Mouse (Mus musculus) forebrain, embryonic 10.5 days (tissue): Measurements from ENCODE around the gene Ston2. TPM values are rescaled to one million over a fixed set of nuclear protein-coding genes. Genes with fewer than 3 reads are reported as not detected.

Source experiments
- DNase-seq: peaks from one replicate; pipeline ENCODE4 v3.0.0-alpha.2; 2017; ENCODE audit warnings: low spot score; ENCODE audit errors: extremely low spot score
- H3K27ac ChIP-seq: fragments of 300-500 bp; sonication (generic); 2 replicates; pipeline ENCODE4 v1.5.1; 2016; ENCODE audit warnings: mild to moderate bottlenecking
- H3K27me3 ChIP-seq: fragments of 300-500 bp; sonication (generic); 2 replicates; pipeline ENCODE4 v1.6.1; 2016; ENCODE audit warnings: mild to moderate bottlenecking; ENCODE audit not compliant: poor library complexity, severe bottlenecking
- H3K36me3 ChIP-seq: fragments of 300-500 bp; sonication (generic); replicated peaks from 2 replicates; pipeline ENCODE4 v1.6.1; 2016; ENCODE audit warnings: mild to moderate bottlenecking, moderate library complexity
- H3K4me1 ChIP-seq: fragments of 300-500 bp; sonication (generic); 2 replicates; pipeline ENCODE4 v1.6.1; 2016
- H3K4me3 ChIP-seq: fragments of 300-500 bp; sonication (generic); 2 replicates; pipeline ENCODE4 v1.5.1; 2016; ENCODE audit warnings: mild to moderate bottlenecking, moderate library complexity
- H3K9me3 ChIP-seq: fragments of 300-500 bp; sonication (generic); 2 replicates; pipeline ENCODE4 v1.6.1; 2016; ENCODE audit warnings: mild to moderate bottlenecking, moderate library complexity
- WGBS: fragments of 180-500 bp; shearing (Covaris S2); methylation state at CpG from one replicate; pipeline ENCODE4 v1.1.7; 2016; 5-methylcytosine and 5-hydroxymethylcytosine counted together
- polyA plus RNA-seq: library from polyadenylated mRNA; unstranded; fragments of >200 nt; fragmentation: Nextera tagmentation; extraction: Ambion mirVana; gene quantifications from 2 replicates; pipeline ENCODE4 v1.2.1, GENCODE M21; 2016

Gene Ston2
- polyA plus RNA-seq, 1 experiment from 2014 or later: 11.5 TPM

DNA sequence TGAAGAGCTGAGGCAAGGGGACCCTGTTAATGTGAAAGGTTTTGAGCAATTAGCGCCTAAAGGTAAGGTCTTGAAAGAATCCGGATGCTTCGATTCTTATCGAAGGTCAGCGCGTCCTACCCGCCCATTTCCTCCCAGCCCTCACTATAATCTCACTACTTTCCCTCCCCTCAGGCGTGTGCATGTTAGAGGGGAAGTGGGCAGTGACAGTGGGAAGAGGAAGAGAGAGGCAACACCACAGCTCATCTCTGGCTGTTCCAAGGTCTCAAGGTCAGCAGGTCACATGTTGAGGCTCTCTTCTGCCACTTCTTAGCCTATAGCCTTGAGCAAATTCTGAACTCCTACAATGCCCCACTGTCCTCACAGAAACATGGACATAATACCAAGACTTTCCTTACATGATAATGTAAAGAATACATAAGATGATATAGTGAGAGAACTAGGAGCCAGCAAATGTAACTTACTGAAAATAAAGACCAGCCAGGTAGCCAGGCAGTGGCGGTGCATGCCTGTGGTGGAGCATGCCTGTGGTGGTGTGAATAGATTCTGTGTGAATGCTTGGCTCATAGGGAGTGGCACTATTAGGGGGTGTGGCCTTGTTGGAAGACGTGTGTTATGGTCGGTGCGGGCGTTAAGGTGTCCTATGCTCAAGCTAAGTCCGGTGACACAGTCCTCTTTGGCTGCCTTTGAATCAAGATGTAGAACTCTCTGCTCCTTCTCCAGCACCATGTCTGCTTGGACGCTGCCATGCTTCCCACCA lies 51.8 kb downstream of the Ston2 start:
- Histone ChIP-seq H3K9me3 (no peaks in the 10 kb centered on the region), H3K27ac (no peak overlapping the region), H3K36me3 (peaks cover 69% of the 10 kb centered on the region), H3K27me3 (no peaks in the 10 kb centered on the region), H3K4me1 (peaks cover 13% of the 10 kb centered on the region), H3K4me3 (no peak overlapping the region)
- no peak for DNase-seq
- WGBS: 91% methylated on average over 15 of the region's 15 CpGs

DNA sequence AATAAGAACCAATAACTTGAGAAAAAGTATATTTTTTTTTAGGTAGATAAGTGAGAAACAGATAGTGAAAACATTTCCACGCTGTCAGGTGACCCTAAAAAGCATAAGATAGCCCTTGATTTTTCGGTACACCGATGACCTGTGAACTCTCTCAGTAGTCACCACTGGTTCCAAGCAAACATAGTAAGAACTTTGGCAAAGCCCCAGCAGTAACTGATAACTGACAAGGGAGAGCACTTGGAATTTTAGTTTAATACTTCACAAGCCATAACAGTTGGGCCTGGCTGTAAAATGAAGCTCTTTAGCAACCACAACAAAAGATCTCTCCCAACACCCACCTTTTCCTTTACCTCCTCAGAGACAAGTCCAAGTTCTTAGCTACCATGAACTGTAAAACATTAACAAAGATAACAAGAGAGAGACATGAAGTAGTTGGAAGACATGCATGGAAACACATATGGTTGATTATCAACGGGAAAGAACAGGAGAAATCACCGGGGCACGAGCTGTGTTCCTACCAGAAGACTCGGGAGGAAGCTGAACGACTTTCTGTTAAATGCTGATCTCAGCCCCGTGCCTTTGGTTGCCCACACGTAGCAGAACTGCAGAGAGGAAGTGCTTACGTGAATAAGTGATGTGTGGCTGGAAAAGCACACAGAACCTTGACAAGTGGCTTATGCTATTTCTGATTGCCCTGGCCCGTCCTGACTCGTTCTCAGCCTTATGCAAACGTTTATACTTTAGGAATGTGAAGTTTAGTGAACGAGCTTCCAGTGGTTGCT lies 53.8 kb downstream of the Ston2 start:
- Histone ChIP-seq H3K36me3 (peaks cover 55% of the 10 kb centered on the region), H3K27me3 (no peaks in the 10 kb centered on the region), H3K27ac (no peak overlapping the region), H3K9me3 (no peaks in the 10 kb centered on the region), H3K4me1 (peaks cover 19% of the 10 kb centered on the region), H3K4me3 (no peak overlapping the region)
- 91% methylated on average over 15 of the region's 15 CpGs for WGBS
- no peak for DNase-seq

DNA sequence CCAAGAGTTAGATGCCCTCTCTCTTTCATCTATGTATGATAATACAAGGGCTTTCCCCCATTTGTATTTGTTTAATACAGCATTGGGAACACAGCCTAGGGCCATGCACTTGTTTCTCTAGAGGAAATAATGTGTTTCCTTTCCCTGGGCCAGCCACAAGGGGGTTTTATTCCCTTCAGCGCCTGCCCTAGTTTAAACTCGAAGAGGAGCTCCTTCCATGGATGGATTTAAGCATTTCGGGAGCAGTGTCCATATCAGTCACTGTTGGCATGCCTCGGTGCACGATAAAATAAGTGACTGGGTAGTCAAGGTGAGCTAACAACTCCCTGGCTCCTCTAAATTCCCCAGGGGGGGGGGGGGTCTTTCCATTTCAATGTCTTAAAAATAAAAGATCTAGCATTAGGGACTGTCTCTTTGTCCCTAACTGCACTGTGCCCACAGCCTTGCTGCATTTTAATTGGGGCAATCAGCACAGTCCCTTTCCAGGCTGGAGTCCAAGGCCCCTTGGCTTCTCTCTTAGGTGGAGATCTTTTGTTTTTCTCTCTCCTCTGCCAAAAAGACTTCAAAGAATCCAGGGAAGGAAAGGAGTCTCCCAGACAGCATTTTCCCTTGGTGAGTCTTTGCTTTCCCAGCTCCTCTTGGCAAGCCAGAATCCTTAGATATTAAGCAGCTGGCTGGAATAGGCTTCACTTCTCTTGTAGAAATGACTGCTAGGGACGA lies 55.3 kb downstream of the Ston2 start:
- WGBS: 73% methylated on average over 6 of the region's 6 CpGs
- Histone ChIP-seq H3K4me3 (no peak overlapping the region), H3K27ac (no peak overlapping the region; the same call in 1 of the 2 replicates), H3K4me1 (peaks cover 19% of the 10 kb centered on the region), H3K36me3 (peaks cover 43% of the 10 kb centered on the region), H3K27me3 (no peaks in the 10 kb centered on the region), H3K9me3 (no peaks in the 10 kb centered on the region)
- no peak for DNase-seq

DNA sequence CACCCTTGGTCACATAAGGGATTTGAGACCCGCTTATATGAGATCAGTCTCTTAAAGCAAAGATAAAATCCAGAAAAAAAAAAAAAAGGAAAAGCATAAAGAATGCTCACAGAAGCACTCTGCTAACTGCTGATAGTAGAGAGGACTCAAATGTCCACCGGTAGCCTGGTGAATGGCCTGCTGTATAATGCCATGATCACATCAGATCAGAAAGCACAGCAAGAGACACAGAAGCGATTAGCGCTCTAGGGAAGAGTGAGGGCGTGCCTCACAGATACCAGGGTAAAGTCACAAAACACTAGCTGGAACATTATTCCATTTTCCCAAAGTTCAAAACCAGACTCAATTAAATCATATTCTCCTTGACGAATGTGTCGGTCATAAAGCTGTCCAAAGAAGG lies 62.0 kb downstream of the Ston2 start:
- no peaks in the 10 kb centered on the region for H3K27me3 ChIP-seq
- peaks cover 3% of the 10 kb centered on the region for H3K36me3 ChIP-seq
- H3K27ac ChIP-seq: no peak overlapping the region
- no peak overlapping the region for H3K4me3 ChIP-seq
- no peaks in the 10 kb centered on the region for H3K9me3 ChIP-seq
- DNase-seq: no peak
- WGBS: 89% methylated on average over 7 of the region's 7 CpGs
- peaks cover 12% of the 10 kb centered on the region for H3K4me1 ChIP-seq

DNA sequence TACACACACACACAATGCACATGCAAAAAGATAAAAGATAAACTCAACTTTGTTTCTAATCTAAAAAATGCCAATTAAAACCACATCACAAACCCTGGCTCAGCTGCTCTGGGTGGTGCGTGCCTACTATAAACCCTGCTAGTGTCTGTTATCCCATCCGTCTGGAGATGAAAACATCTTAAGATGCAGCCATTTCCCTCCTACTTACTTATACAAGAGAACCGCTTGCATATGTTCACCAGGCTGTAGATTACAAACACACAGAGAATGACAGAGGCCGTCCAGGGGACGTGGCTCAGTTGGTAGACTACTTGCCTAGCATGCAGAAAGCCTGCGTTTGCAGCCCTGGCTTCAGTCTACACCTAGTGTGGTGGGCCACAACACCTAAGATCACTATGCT lies 64.3 kb downstream of the Ston2 start:
- 92% methylated on average over 6 of the region's 6 CpGs for WGBS
- no peak overlapping the region for H3K4me3 ChIP-seq
- no peaks in the 10 kb centered on the region for H3K27me3 ChIP-seq
- DNase-seq: no peak
- H3K4me1 ChIP-seq: peaks cover 9% of the 10 kb centered on the region; the same call in 1 of the 2 replicates
- H3K9me3 ChIP-seq: no peaks in the 10 kb centered on the region
- H3K27ac ChIP-seq: no peak overlapping the region
- H3K36me3 ChIP-seq: no peaks in the 10 kb centered on the region; the same call in 1 of the 2 replicates

DNA sequence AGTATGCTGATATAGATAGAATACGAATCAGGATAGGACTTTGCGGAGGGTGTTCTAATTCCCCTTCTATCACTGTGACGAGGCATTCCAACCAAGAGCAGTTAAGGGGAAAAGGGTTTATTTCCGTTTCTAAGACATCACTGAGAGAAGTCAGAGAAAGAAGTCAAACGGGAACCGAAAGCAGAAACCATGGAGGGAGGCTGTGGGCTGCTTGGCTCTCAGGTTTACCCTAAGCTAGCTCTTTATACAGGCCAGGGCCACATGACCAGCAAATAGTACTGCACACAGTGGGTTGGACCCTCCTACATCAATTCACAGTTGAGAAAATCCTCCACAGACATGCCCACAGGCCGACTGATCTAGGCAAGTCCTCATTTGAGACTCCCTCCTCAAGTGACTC lies 69.1 kb downstream of the Ston2 start:
- no peak overlapping the region for H3K4me3 ChIP-seq

DNA sequence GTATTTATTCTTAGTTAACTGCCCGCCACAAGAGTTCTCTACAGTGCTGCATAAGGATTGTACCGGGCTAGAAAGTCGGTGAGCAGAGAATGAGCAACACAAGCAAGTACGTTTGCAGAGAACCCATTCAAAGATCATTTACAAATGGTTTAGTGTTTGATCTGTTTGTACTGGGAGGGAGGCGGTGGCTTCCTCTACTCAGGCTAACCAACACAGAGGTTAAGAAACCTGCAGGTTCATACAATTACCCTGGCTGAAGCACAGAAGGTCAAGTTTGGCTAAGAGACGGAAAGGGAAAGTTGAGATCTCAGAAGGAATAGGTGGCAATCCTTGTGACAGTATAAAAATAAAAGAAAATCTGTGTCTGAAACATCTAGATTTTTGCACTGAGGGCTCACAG lies 72.5 kb downstream of the Ston2 start:
- H3K4me3 ChIP-seq: no peak overlapping the region
- H3K36me3 ChIP-seq: peaks cover 21% of the 10 kb centered on the region
- no peak for DNase-seq
- no peaks in the 10 kb centered on the region for H3K9me3 ChIP-seq
- no peak overlapping the region for H3K27ac ChIP-seq
- H3K4me1 ChIP-seq: no peaks in the 10 kb centered on the region; the same call in 1 of the 2 replicates
- H3K27me3 ChIP-seq: no peaks in the 10 kb centered on the region
- WGBS: 90% methylated on average over 6 of the region's 6 CpGs

More for the DNA sequence above, 69.1 kb downstream of the Ston2 start:
- H3K27me3 ChIP-seq: no peaks in the 10 kb centered on the region
- H3K27ac ChIP-seq: no peak overlapping the region
- H3K4me1 ChIP-seq: no peaks in the 10 kb centered on the region
- H3K9me3 ChIP-seq: no peaks in the 10 kb centered on the region
- peaks cover 4% of the 10 kb centered on the region; the same call in 1 of the 2 replicates for H3K36me3 ChIP-seq
- 83% methylated on average over 7 of the region's 7 CpGs for WGBS
- no peak for DNase-seq

DNA sequence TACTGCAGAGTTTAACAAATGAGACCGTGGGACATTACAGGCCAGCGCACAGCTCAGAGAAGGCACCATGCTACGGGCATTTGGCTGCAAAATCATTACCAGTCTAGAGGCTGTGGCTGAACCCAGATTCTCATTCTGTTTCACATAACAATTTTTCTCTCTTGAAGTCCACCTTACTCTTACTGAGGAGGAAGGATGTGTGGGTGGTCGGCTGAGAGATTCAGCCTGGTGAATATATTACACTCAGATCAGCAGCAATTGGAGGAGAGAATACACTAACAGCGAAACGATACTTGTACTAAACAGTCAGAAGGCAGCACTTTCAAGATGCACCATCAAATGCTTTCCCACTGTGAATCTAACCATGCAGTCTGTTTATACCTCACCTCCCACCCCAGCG lies 74.8 kb downstream of the Ston2 start:
- WGBS: 96% methylated on average over 7 of the region's 7 CpGs
- H3K27ac ChIP-seq: no peak overlapping the region
- H3K4me1 ChIP-seq: peaks cover 2% of the 10 kb centered on the region; the same call in 1 of the 2 replicates
- no peak overlapping the region for H3K4me3 ChIP-seq
- no peaks in the 10 kb centered on the region for H3K27me3 ChIP-seq
- DNase-seq: no peak
- peaks cover 21% of the 10 kb centered on the region for H3K36me3 ChIP-seq
- H3K9me3 ChIP-seq: no peaks in the 10 kb centered on the region

DNA sequence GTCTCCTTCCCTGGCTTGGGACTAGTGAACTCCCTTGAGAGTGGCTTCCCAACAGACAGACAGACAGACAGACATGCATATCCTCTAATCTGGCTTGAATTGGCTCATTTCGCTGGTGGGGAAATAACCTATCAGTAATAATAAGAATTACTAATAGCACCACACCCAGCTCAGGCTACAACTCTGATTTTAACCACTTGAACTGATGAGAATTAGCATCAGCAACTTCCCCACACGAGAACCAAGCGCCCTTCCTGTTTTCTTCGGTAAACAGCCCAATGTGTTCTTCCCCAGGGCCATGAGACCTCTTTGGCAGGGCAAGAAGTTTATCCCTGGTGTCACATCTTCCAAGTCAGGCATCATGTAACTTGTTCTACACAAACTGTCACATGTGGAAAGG lies 76.5 kb downstream of the Ston2 start:
- no peak for DNase-seq
- no peak overlapping the region for H3K27ac ChIP-seq
- H3K9me3 ChIP-seq: no peaks in the 10 kb centered on the region
- H3K36me3 ChIP-seq: peaks cover 21% of the 10 kb centered on the region
- 88% methylated on average over 4 of the region's 4 CpGs for WGBS
- peaks cover 4% of the 10 kb centered on the region; the same call in 1 of the 2 replicates for H3K4me1 ChIP-seq
- H3K4me3 ChIP-seq: no peak overlapping the region
- H3K27me3 ChIP-seq: no peaks in the 10 kb centered on the region

DNA sequence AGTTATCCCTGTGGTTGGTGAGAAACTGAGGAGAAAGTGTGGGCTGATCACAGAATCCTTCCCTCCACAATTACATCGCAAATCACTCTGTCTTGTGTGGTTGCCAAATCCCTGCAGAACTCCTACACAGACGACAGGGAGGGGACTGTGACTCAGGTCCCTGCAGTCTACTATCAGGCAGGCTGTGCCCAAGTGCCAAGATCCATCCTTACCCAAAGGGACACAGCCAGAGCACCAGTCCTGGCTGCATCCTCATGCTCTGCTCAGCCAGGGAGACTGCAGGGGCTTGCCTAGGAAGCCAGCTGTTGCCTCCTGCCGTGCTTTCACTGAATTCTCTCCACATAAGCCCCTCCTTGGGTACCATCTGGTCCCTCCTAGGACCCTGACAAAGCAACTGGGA lies 77.3 kb downstream of the Ston2 start:
- Histone ChIP-seq H3K4me1 (peaks cover 4% of the 10 kb centered on the region; the same call in 1 of the 2 replicates), H3K27ac (peak overlapping the region; percentile 32), H3K27me3 (no peaks in the 10 kb centered on the region), H3K9me3 (no peaks in the 10 kb centered on the region), H3K4me3 (no peak overlapping the region), H3K36me3 (peaks cover 28% of the 10 kb centered on the region)
- 39% methylated on average over 3 of the region's 3 CpGs for WGBS
- DNase-seq: no peak

DNA sequence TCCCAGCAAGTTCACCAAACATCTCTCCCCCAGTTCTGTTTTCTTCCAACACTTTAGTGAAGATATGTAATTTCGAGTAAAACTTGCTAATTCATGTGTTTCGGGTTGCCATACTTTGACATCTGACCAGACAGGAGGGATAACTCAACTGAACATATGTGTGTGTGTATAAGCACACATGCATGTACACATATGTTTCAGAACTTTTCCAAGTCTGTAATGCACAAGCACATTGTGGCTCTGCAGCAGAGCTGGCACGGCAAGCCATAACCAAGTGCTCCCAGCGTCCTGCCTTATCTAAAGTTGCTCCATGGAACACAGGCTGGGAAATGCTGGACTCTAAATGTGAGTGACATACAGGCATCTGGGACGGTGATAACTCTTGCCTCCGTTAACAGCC lies 78.6 kb downstream of the Ston2 start:
- Histone ChIP-seq H3K4me1 (peaks cover 4% of the 10 kb centered on the region; the same call in 1 of the 2 replicates), H3K27ac (no peak overlapping the region)

DNA sequence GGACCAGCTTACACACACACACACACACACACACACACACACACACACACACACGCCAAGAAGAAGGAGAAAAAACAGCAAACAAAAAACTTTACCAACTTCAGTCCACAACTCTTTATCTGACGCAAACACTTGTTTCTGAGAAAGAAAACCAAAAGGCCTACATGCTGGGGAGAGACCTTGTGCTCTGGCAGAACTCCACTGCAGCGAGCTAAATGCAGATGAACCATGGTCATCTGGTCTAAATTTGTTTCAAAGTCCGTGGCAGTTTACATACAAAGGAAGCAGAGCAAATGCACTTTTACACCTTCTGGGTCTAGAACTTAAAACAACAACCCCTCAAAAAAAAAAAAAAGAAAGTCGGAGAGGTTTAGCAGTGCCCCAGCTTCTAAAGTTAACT lies 79.0 kb downstream of the Ston2 start:
- Histone ChIP-seq H3K4me3 (no peak overlapping the region), H3K9me3 (no peaks in the 10 kb centered on the region), H3K27ac (no peak overlapping the region), H3K4me1 (peaks cover 4% of the 10 kb centered on the region; the same call in 1 of the 2 replicates), H3K36me3 (peaks cover 26% of the 10 kb centered on the region), H3K27me3 (no peaks in the 10 kb centered on the region)
- 75% methylated on average over 4 of the region's 5 CpGs for WGBS
- DNase-seq: no peak

More for the DNA sequence above, 78.6 kb downstream of the Ston2 start:
- DNase-seq: no peak
- H3K36me3 ChIP-seq: peaks cover 29% of the 10 kb centered on the region
- H3K9me3 ChIP-seq: no peaks in the 10 kb centered on the region
- no peaks in the 10 kb centered on the region for H3K27me3 ChIP-seq
- WGBS: 90% methylated on average over 6 of the region's 6 CpGs
- H3K4me3 ChIP-seq: no peak overlapping the region
